Mouse (Mus musculus) lung, embryonic 15.5 days (tissue): Measurements from ENCODE around the gene Lgals12. TPM values are rescaled to one million over a fixed set of nuclear protein-coding genes. Genes with fewer than 3 reads are reported as not detected.

Source experiments
- ATAC-seq: fragments of 200-750 bp; cut with Nextera tagmentation; 2 replicates; pipeline ENCODE4 v1.8.0; 2017; ENCODE audit warnings: moderate number of reproducible peaks, borderline replicate concordance; ENCODE audit not compliant: low FRiP score, low TSS enrichment; ENCODE audit errors: extremely low read depth
- H3K27ac ChIP-seq: fragments of 300-500 bp; sonication (generic); 2 replicates; pipeline ENCODE4 v1.5.1; 2015; ENCODE audit warnings: moderate library complexity, mild to moderate bottlenecking, inconsistent platforms
- H3K27me3 ChIP-seq: fragments of 300-500 bp; sonication (generic); 2 replicates; pipeline ENCODE4 v1.6.1; 2015; ENCODE audit warnings: inconsistent platforms
- H3K36me3 ChIP-seq: fragments of 300-500 bp; sonication (generic); 2 replicates; pipeline ENCODE4 v1.6.1; 2015; ENCODE audit warnings: inconsistent platforms
- H3K4me1 ChIP-seq: fragments of 300-500 bp; sonication (generic); 2 replicates; pipeline ENCODE4 v1.6.1; 2015; ENCODE audit warnings: inconsistent platforms
- H3K4me2 ChIP-seq: fragments of 300-500 bp; sonication (generic); 2 replicates; pipeline ENCODE4 v1.6.1; 2015; ENCODE audit warnings: inconsistent platforms, mild to moderate bottlenecking, moderate library complexity
- H3K4me3 ChIP-seq: fragments of 300-500 bp; sonication (generic); 2 replicates; pipeline ENCODE4 v1.5.1; 2015; ENCODE audit warnings: mild to moderate bottlenecking, inconsistent platforms
- H3K9ac ChIP-seq: fragments of 300-500 bp; sonication (generic); 2 replicates; pipeline ENCODE4 v1.6.1; 2015; ENCODE audit warnings: inconsistent platforms
- H3K9me3 ChIP-seq: fragments of 300-500 bp; sonication (generic); 2 replicates; pipeline ENCODE4 v1.6.1; 2016; ENCODE audit warnings: inconsistent platforms
- WGBS: fragments of 180-500 bp; shearing (Covaris S2); methylation state at CpG from one replicate; pipeline ENCODE4 v1.1.7; 2015; 5-methylcytosine and 5-hydroxymethylcytosine counted together
- polyA plus RNA-seq: library from polyadenylated mRNA; unstranded; fragments of >200 nt; fragmentation: Nextera tagmentation; extraction: Ambion mirVana; gene quantifications from 2 replicates; pipeline ENCODE4 v1.2.1, GENCODE M21; 2015

The Lgals12 gene
- polyA plus RNA-seq, 1 experiment from 2014 or later, result 1.6 TPM

GRCm38 (mm10) chr19:7557328-7557822 is 49.6 kb downstream of the Lgals12 start, which contains the start of gene Pla2g16:
Pla2g16 (plus strand) TSS chr19:7557459.
- peak within 1 kb of the TSS; percentile 56 for H3K4me3 ChIP-seq
- H3K9ac ChIP-seq, result peak within 1 kb of the TSS; percentile 48
- no peak within 1 kb of the TSS for H3K27ac ChIP-seq
- no peaks in the 10 kb centered on the region for H3K9me3 ChIP-seq
- no peaks in the 10 kb centered on the region for H3K27me3 ChIP-seq
- peak within 1 kb of the TSS; percentile 84 for H3K4me2 ChIP-seq
- H3K4me1 ChIP-seq, result peaks cover 4% of the 10 kb centered on the region; the same call in 1 of the 2 replicates
- peak; percentile 88 for ATAC-seq
- H3K36me3 ChIP-seq, result no peaks in the 10 kb centered on the region
- WGBS, result 2% methylated on average over 27 of the region's 27 CpGs

GRCm38 (mm10) chr19:7556641-7557040 is 50.4 kb downstream of the Lgals12 start:
- Histone ChIP-seq H3K27me3 (no peaks in the 10 kb centered on the region), H3K9ac (no peak overlapping the region), H3K36me3 (no peaks in the 10 kb centered on the region), H3K4me3 (no peak overlapping the region), H3K27ac (no peak overlapping the region), H3K9me3 (no peaks in the 10 kb centered on the region), H3K4me2 (no peak overlapping the region), H3K4me1 (peaks cover 11% of the 10 kb centered on the region)
- 97% methylated on average over 1 of the region's 1 CpGs for WGBS
- ATAC-seq, result no peak

GRCm38 (mm10) chr19:7554881-7555280 is 52.1 kb downstream of the Lgals12 start:
- H3K4me1 ChIP-seq, result peaks cover 16% of the 10 kb centered on the region
- no peak overlapping the region for H3K4me3 ChIP-seq
- WGBS, result 56% methylated on average over 4 of the region's 4 CpGs
- no peak overlapping the region for H3K9ac ChIP-seq
- H3K36me3 ChIP-seq, result no peaks in the 10 kb centered on the region
- ATAC-seq, result no peak
- no peaks in the 10 kb centered on the region for H3K27me3 ChIP-seq
- H3K4me2 ChIP-seq, result no peak overlapping the region
- no peaks in the 10 kb centered on the region for H3K9me3 ChIP-seq
- H3K27ac ChIP-seq, result no peak overlapping the region

GRCm38 (mm10) chr19:7553441-7553840 is 53.6 kb downstream of the Lgals12 start:
- Histone ChIP-seq H3K36me3 (no peaks in the 10 kb centered on the region), H3K9ac (no peak overlapping the region), H3K4me3 (no peak overlapping the region), H3K4me1 (peaks cover 16% of the 10 kb centered on the region), H3K9me3 (no peaks in the 10 kb centered on the region), H3K27ac (no peak overlapping the region), H3K27me3 (no peaks in the 10 kb centered on the region), H3K4me2 (no peak overlapping the region)
- no peak for ATAC-seq

- H3K9ac ChIP-seq, result no peak overlapping the region
- H3K27ac ChIP-seq, result peak overlapping the region; percentile 43
- no peak overlapping the region for H3K4me3 ChIP-seq
- no peaks in the 10 kb centered on the region for H3K27me3 ChIP-seq
- H3K36me3 ChIP-seq, result no peaks in the 10 kb centered on the region
- H3K4me1 ChIP-seq, result peaks cover 21% of the 10 kb centered on the region
- no peak overlapping the region for H3K4me2 ChIP-seq
- H3K9me3 ChIP-seq, result no peaks in the 10 kb centered on the region
- 46% methylated on average over 2 of the region's 2 CpGs for WGBS
- peak; percentile 36; the same call in 1 of the 2 replicates for ATAC-seq
These were observed 54.7 kb downstream of the Lgals12 start for GRCm38 (mm10) chr19:7552301-7552673.

- WGBS, result 35% methylated on average over 4 of the region's 4 CpGs
- Histone ChIP-seq H3K27ac (peak overlapping the region; percentile 43), H3K9me3 (no peaks in the 10 kb centered on the region), H3K36me3 (no peaks in the 10 kb centered on the region), H3K4me2 (no peak overlapping the region), H3K4me1 (peaks cover 21% of the 10 kb centered on the region), H3K4me3 (no peak overlapping the region), H3K9ac (no peak overlapping the region), H3K27me3 (no peaks in the 10 kb centered on the region)
- ATAC-seq, result peak; percentile 77; the same call in 1 of the 2 replicates
These were observed 55.3 kb downstream of the Lgals12 start for GRCm38 (mm10) chr19:7551550-7552300.

- H3K27me3 ChIP-seq, result no peaks in the 10 kb centered on the region
- no peaks in the 10 kb centered on the region for H3K9me3 ChIP-seq
- H3K4me2 ChIP-seq, result no peak overlapping the region
- no peak overlapping the region for H3K27ac ChIP-seq
- no peaks in the 10 kb centered on the region for H3K36me3 ChIP-seq
- H3K4me1 ChIP-seq, result peaks cover 21% of the 10 kb centered on the region
- 91% methylated on average over 3 of the region's 3 CpGs for WGBS
- ATAC-seq, result no peak
- no peak overlapping the region for H3K4me3 ChIP-seq
- no peak overlapping the region for H3K9ac ChIP-seq
These were observed 58.1 kb downstream of the Lgals12 start for GRCm38 (mm10) chr19:7548924-7549323.

Other genes with a start within 250 kb of the Lgals12 start
- gene Spindoc, start 224.2 kb downstream of the Lgals12 start, polyA plus RNA-seq, result 27.9 and 28.3 TPM in 2 replicates
- gene 2700081O15Rik, start 189.6 kb downstream of the Lgals12 start, polyA plus RNA-seq, result 6.2 and 6.8 TPM in 2 replicates
- 132 and 138 TPM in 2 replicates for gene Rtn3, start 123.9 kb downstream of the Lgals12 start, polyA plus RNA-seq
- 19.7 and 21.2 TPM in 2 replicates for gene Atl3, start 113.2 kb downstream of the Lgals12 start, polyA plus RNA-seq
- gene Pla2g16, start 49.7 kb downstream of the Lgals12 start, polyA plus RNA-seq, result 13.1 and 16.6 TPM in 2 replicates
- 0.26 TPM in 1 of 2 replicates, not detected in the other for gene Hrasls5, start 5.3 kb upstream of the Lgals12 start, polyA plus RNA-seq
- 0.28 and 0.56 TPM in 2 replicates for gene Slc22a19, start 104.1 kb upstream of the Lgals12 start, polyA plus RNA-seq
- not detected in 2 replicates for gene Slc22a26, start 195.5 kb upstream of the Lgals12 start, polyA plus RNA-seq